Mouse (Mus musculus) T-cell, adult 2 months (primary cell): ENCODE data around the gene Ino80b.

ENCODE experiments used
- DNase-seq: peaks from one replicate; pipeline ENCODE4 v3.0.0; 2022; ENCODE audit warnings: low spot score

Gene Ino80b

GRCm38 (mm10) chr6:83084477-83084876, 40.8 kb downstream of the Ino80b start:
- DNase-seq, result no peak

- no peak for DNase-seq
These were observed 41.7 kb downstream of the Ino80b start for GRCm38 (mm10) chr6:83083497-83083896.

GRCm38 (mm10) chr6:83080210-83080609, 45.0 kb downstream of the Ino80b start:
- DNase-seq, result no peak

GRCm38 (mm10) chr6:83078324-83078858, 46.8 kb downstream of the Ino80b start:
- peak; percentile 97 for DNase-seq

GRCm38 (mm10) chr6:83077630-83078323, 47.5 kb downstream of the Ino80b start, which contains the start of gene Pcgf1:
Pcgf1 (plus strand) TSS chr6:83077869.
- DNase-seq, result no peak

GRCm38 (mm10) chr6:83074979-83075378, 50.3 kb downstream of the Ino80b start:
- peak; percentile 63 for DNase-seq
